Mouse (Mus musculus): ENCODE measurements at regions not wholly inside any gene's neighbourhood (a gene's known extent, or its start where the extent isn't known, plus 50 kb on each side); places are given as distances from the start of the nearest gene placed in this dataset.

GRCm38 (mm10) chr15:88490316-88491090, 109.6 kb upstream of the Zdhhc25 start:
- peak; percentile 91 for DNase-seq

- DNase-seq, result no peak
Observed at GRCm38 (mm10) chr15:88491091-88491366, 109.1 kb upstream of the Zdhhc25 start.

- DNase-seq, result no peak
Observed at GRCm38 (mm10) chr15:88497957-88498356, 102.1 kb upstream of the Zdhhc25 start.

- DNase-seq, result no peak
Observed at GRCm38 (mm10) chr15:88502311-88502710, 97.8 kb upstream of the Zdhhc25 start.

GRCm38 (mm10) chr15:88503896-88504295, 96.2 kb upstream of the Zdhhc25 start:
- no peak for DNase-seq

GRCm38 (mm10) chr15:88505491-88506119, 94.5 kb upstream of the Zdhhc25 start:
- no peak for DNase-seq

- DNase-seq, result peak; percentile 73
Observed at GRCm38 (mm10) chr15:88507886-88508285, 92.2 kb upstream of the Zdhhc25 start.

- DNase-seq, result peak; percentile 88
Observed at GRCm38 (mm10) chr15:88508971-88509370, 91.1 kb upstream of the Zdhhc25 start.

- peak; percentile 58 for DNase-seq
Observed at GRCm38 (mm10) chr15:88509626-88510025, 90.5 kb upstream of the Zdhhc25 start.

- DNase-seq, result peak; percentile 61
Observed at GRCm38 (mm10) chr15:88514091-88514490, 86.0 kb upstream of the Zdhhc25 start.

GRCm38 (mm10) chr15:88531218-88531617, 68.9 kb upstream of the Zdhhc25 start:
- DNase-seq, result no peak

- DNase-seq, result no peak
Observed at GRCm38 (mm10) chr15:88532008-88532407, 68.1 kb upstream of the Zdhhc25 start.

GRCm38 (mm10) chr15:88533354-88533753, 66.7 kb upstream of the Zdhhc25 start:
- DNase-seq, result no peak

GRCm38 (mm10) chr15:88535516-88535915, 64.6 kb upstream of the Zdhhc25 start:
- no peak for DNase-seq

GRCm38 (mm10) chr15:88537190-88537589, 62.9 kb upstream of the Zdhhc25 start:
- no peak for DNase-seq

GRCm38 (mm10) chr15:88542567-88542966, 57.5 kb upstream of the Zdhhc25 start:
- no peak for DNase-seq

GRCm38 (mm10) chr15:88544216-88544615, 55.9 kb upstream of the Zdhhc25 start:
- DNase-seq, result no peak

- DNase-seq, result no peak
Observed at GRCm38 (mm10) chr15:88548261-88548660, 51.8 kb upstream of the Zdhhc25 start.
